Mouse (Mus musculus): Measurements from ENCODE around the gene Hspa12b. TPM values are rescaled to one million over a fixed set of nuclear protein-coding genes. Genes with fewer than 3 reads are reported as not detected.

The Hspa12b gene
- polyA plus RNA-seq, 1 experiment from 2014 or later = 21.2 TPM

GRCm38 (mm10) chr2:131140533-131140905 is 13.4 kb downstream of the Hspa12b start:
- H3K36me3 ChIP-seq = peaks cover 98% of the 10 kb centered on the region
- no peak overlapping the region for H3K4me2 ChIP-seq
- H3K27ac ChIP-seq = no peak overlapping the region
- 0 out of 2 replicates have a peak, but pooled peaks cover 8% of the 10 kb centered on the region for H3K4me1 ChIP-seq (replicated peaks)
- no peak for ATAC-seq (ENCODE audit: insufficient number of reproducible peaks, insufficient read depth, low FRiP score, low TSS enrichment, low read depth)
- no peaks in the 10 kb centered on the region for H3K9me3 ChIP-seq
- no peak overlapping the region for H3K4me3 ChIP-seq (replicated peaks)
- H3K9ac ChIP-seq (replicated peaks) = no peak overlapping the region
- WGBS = 69% methylated on average over 5 of the region's 5 CpGs
- no peaks in the 10 kb centered on the region for H3K27me3 ChIP-seq

GRCm38 (mm10) chr2:131141336-131141986 is 14.4 kb downstream of the Hspa12b start:
- no peak overlapping the region for H3K4me3 ChIP-seq (replicated peaks)
- no peak overlapping the region; the same call in 1 of the 2 replicates for H3K9ac ChIP-seq (replicated peaks)
- 0 out of 2 replicates have a peak, but pooled peaks cover 6% of the 10 kb centered on the region for H3K4me1 ChIP-seq (replicated peaks)
- H3K4me2 ChIP-seq = no peak overlapping the region
- 89% methylated on average over 8 of the region's 8 CpGs for WGBS
- H3K36me3 ChIP-seq = peaks cover 98% of the 10 kb centered on the region
- ATAC-seq (ENCODE audit: insufficient number of reproducible peaks, insufficient read depth, low FRiP score, low TSS enrichment, low read depth) = no peak
- H3K27ac ChIP-seq = no peak overlapping the region
- no peaks in the 10 kb centered on the region for H3K27me3 ChIP-seq
- H3K9me3 ChIP-seq = no peaks in the 10 kb centered on the region

GRCm38 (mm10) chr2:131142592-131142991 is 15.5 kb downstream of the Hspa12b start:
- H3K4me1 ChIP-seq (replicated peaks) = 0 out of 2 replicates have a peak, but pooled peaks cover 6% of the 10 kb centered on the region
- 28% methylated on average over 18 of the region's 18 CpGs for WGBS
- no peak overlapping the region for H3K9ac ChIP-seq (replicated peaks)
- no peaks in the 10 kb centered on the region for H3K9me3 ChIP-seq
- no peak overlapping the region for H3K4me2 ChIP-seq
- ATAC-seq (ENCODE audit: insufficient number of reproducible peaks, insufficient read depth, low FRiP score, low TSS enrichment, low read depth) = 0 out of 2 replicates have a peak, but pooled peaks have one; percentile 16
- H3K36me3 ChIP-seq = peaks cover 98% of the 10 kb centered on the region
- no peaks in the 10 kb centered on the region for H3K27me3 ChIP-seq
- H3K27ac ChIP-seq = 0 out of 2 replicates have a peak overlapping the region, but pooled peaks have one; percentile 12
- no peak overlapping the region for H3K4me3 ChIP-seq (replicated peaks)

- Histone ChIP-seq H3K4me2 (no peak overlapping the region), H3K9ac (replicated peaks) (no peak overlapping the region), H3K4me1 (replicated peaks) (0 out of 2 replicates have a peak, but pooled peaks cover 6% of the 10 kb centered on the region), H3K27me3 (no peaks in the 10 kb centered on the region), H3K36me3 (peaks cover 98% of the 10 kb centered on the region), H3K4me3 (replicated peaks) (no peak overlapping the region), H3K9me3 (no peaks in the 10 kb centered on the region), H3K27ac (no peak overlapping the region)
- no peak for ATAC-seq (ENCODE audit: insufficient number of reproducible peaks, insufficient read depth, low FRiP score, low TSS enrichment, low read depth)
- WGBS = 69% methylated on average over 22 of the region's 22 CpGs
These were observed 16.1 kb downstream of the Hspa12b start for GRCm38 (mm10) chr2:131143007-131143780.

GRCm38 (mm10) chr2:131145121-131145520 is 18.0 kb downstream of the Hspa12b start:
- Histone ChIP-seq H3K27me3 (no peaks in the 10 kb centered on the region), H3K4me1 (replicated peaks) (0 out of 2 replicates have a peak, but pooled peaks cover 6% of the 10 kb centered on the region), H3K9me3 (no peaks in the 10 kb centered on the region), H3K36me3 (peaks cover 97% of the 10 kb centered on the region), H3K9ac (replicated peaks) (no peak overlapping the region; the same call in 1 of the 2 replicates), H3K27ac (no peak overlapping the region), H3K4me3 (replicated peaks) (no peak overlapping the region), H3K4me2 (no peak overlapping the region)
- WGBS = 54% methylated on average over 13 of the region's 13 CpGs
- no peak for ATAC-seq (ENCODE audit: insufficient number of reproducible peaks, insufficient read depth, low FRiP score, low TSS enrichment, low read depth)

GRCm38 (mm10) chr2:131145536-131145935 is 18.5 kb downstream of the Hspa12b start:
- H3K9me3 ChIP-seq = no peaks in the 10 kb centered on the region
- WGBS = 72% methylated on average over 2 of the region's 2 CpGs
- peak overlapping the region; percentile 41; the same call in 1 of the 2 replicates for H3K27ac ChIP-seq
- H3K36me3 ChIP-seq = peaks cover 97% of the 10 kb centered on the region
- no peak overlapping the region for H3K4me2 ChIP-seq
- H3K4me3 ChIP-seq (replicated peaks) = no peak overlapping the region
- 0 out of 2 replicates have a peak, but pooled peaks cover 6% of the 10 kb centered on the region for H3K4me1 ChIP-seq (replicated peaks)
- ATAC-seq (ENCODE audit: insufficient number of reproducible peaks, insufficient read depth, low FRiP score, low TSS enrichment, low read depth) = no peak
- no peaks in the 10 kb centered on the region for H3K27me3 ChIP-seq
- no peak overlapping the region for H3K9ac ChIP-seq (replicated peaks)

GRCm38 (mm10) chr2:131146193-131147042 is 19.3 kb downstream of the Hspa12b start:
- no peak overlapping the region for H3K4me3 ChIP-seq (replicated peaks)
- 0 out of 2 replicates have a peak, but pooled peaks cover 6% of the 10 kb centered on the region for H3K4me1 ChIP-seq (replicated peaks)
- H3K27ac ChIP-seq = no peak overlapping the region
- WGBS = 87% methylated on average over 21 of the region's 21 CpGs
- H3K9ac ChIP-seq (replicated peaks) = no peak overlapping the region
- ATAC-seq (ENCODE audit: insufficient number of reproducible peaks, insufficient read depth, low FRiP score, low TSS enrichment, low read depth) = no peak
- H3K27me3 ChIP-seq = no peaks in the 10 kb centered on the region
- no peak overlapping the region for H3K4me2 ChIP-seq
- H3K9me3 ChIP-seq = no peaks in the 10 kb centered on the region
- H3K36me3 ChIP-seq = peaks cover 97% of the 10 kb centered on the region

- Histone ChIP-seq H3K4me2 (no peak overlapping the region), H3K36me3 (peaks cover 97% of the 10 kb centered on the region), H3K9ac (replicated peaks) (no peak overlapping the region), H3K9me3 (no peaks in the 10 kb centered on the region), H3K4me1 (replicated peaks) (0 out of 2 replicates have a peak, but pooled peaks cover 6% of the 10 kb centered on the region), H3K27me3 (no peaks in the 10 kb centered on the region), H3K4me3 (replicated peaks) (no peak overlapping the region), H3K27ac (no peak overlapping the region)
- whole genome bisulfite sequencing = 94% methylated on average over 8 of the region's 8 CpGs
- ATAC-seq (ENCODE audit: insufficient number of reproducible peaks, insufficient read depth, low FRiP score, low TSS enrichment, low read depth) = no peak
These were observed 19.9 kb downstream of the Hspa12b start for GRCm38 (mm10) chr2:131147043-131147365.

GRCm38 (mm10) chr2:131148353-131149253 is 21.5 kb downstream of the Hspa12b start:
- peak overlapping the region; percentile 29; the same call in 1 of the 2 replicates for H3K27ac ChIP-seq
- H3K4me1 ChIP-seq (replicated peaks) = 0 out of 2 replicates have a peak, but pooled peaks cover 3% of the 10 kb centered on the region
- no peak overlapping the region for H3K4me2 ChIP-seq
- no peak for ATAC-seq (ENCODE audit: insufficient number of reproducible peaks, insufficient read depth, low FRiP score, low TSS enrichment, low read depth)
- H3K9me3 ChIP-seq = no peaks in the 10 kb centered on the region
- peaks cover 96% of the 10 kb centered on the region for H3K36me3 ChIP-seq
- H3K4me3 ChIP-seq (replicated peaks) = no peak overlapping the region
- no peaks in the 10 kb centered on the region for H3K27me3 ChIP-seq
- no peak overlapping the region for H3K9ac ChIP-seq (replicated peaks)
- WGBS = 84% methylated on average over 8 of the region's 8 CpGs

GRCm38 (mm10) chr2:131149254-131149578 is 22.1 kb downstream of the Hspa12b start:
- no peak overlapping the region for H3K4me3 ChIP-seq (replicated peaks)
- H3K9ac ChIP-seq (replicated peaks) = no peak overlapping the region
- WGBS = 93% methylated on average over 3 of the region's 3 CpGs
- 0 out of 2 replicates have a peak, but pooled peaks cover 3% of the 10 kb centered on the region for H3K4me1 ChIP-seq (replicated peaks)
- H3K27ac ChIP-seq = no peak overlapping the region
- peaks cover 93% of the 10 kb centered on the region for H3K36me3 ChIP-seq
- H3K27me3 ChIP-seq = no peaks in the 10 kb centered on the region
- no peak for ATAC-seq (ENCODE audit: insufficient number of reproducible peaks, insufficient read depth, low FRiP score, low TSS enrichment, low read depth)
- H3K4me2 ChIP-seq = no peak overlapping the region
- H3K9me3 ChIP-seq = no peaks in the 10 kb centered on the region

All from limb, embryonic 12.5 days (tissue).